Mouse (Mus musculus) adrenal gland, adult 8-10 months (tissue): ENCODE results near the gene Eif1b. TPM values are rescaled to one million over a fixed set of nuclear protein-coding genes. Genes with fewer than 3 reads are reported as not detected.

Experiments
- DNase-seq: peaks from one replicate; pipeline ENCODE4 v3.0.0; 2022
- total RNA-seq, 4 experiments: library from RNA; stranded (reverse); gene quantifications; 2 replicates each; pipeline ENCODE4 v1.2.4; 2022

The Eif1b gene
- total RNA-seq, 4 experiments from 2014 or later: 53.1 to 71.1 (median 66.6) TPM

GRCm38 (mm10) chr9:120521161-120521560 is 29.1 kb downstream of the Eif1b start:
- DNase-seq: no peak

GRCm38 (mm10) chr9:120527270-120527669 is 35.2 kb downstream of the Eif1b start:
- DNase-seq: no peak

DNA sequence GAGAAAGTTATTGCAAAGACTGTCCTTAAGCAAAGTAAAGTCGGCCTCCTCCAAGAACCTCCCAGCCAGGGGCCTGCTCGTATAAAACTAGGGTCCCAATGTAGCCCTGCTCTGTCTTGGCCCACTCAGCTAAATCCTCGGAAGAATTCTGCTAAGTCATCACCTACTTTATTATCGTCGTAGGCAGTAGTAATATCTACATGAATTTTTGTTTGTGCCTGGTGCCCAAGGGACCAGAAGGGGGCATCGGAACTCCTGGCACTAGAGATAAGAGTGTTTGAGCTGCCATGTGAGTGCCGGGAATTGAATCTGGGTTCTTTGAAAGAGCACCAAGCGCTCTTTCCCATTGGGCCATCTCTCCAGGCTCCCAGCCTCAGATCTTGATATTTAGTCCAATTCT is 35.9 kb downstream of the Eif1b start:
- DNase-seq: no peak

DNA sequence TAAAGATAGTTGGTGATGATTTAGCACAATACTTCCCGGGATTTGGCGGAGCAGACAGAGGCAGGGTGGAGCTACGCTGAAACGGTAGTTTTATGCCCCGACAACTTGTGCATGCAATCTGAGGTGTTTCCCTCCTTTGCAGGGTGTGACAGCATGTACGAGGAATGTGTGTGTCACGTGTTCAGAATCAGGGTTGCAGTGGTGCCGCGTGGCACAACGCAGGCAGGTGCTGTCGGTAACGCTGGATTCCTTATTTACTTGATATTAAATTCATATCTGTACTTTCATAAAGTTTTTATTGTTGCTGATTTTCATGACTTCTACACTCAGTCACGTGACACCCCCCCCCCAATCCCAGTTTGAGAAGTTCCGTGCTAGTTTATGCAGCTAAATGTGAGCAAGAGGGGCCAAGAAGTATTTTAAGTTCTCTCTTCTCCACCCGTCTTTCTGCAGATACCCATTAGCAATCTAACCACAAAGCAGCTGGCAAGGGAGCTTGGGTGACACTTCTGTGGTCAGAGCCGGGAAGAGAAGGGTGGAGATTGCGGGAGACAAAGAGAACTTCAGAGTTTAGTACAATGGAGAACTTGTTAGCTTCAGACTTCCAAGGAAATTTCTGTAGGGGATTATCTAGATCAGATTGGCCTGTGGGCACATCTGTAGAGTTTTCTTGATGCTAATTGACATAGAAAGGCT is 36.9 kb downstream of the Eif1b start:
- DNase-seq: no peak

GRCm38 (mm10) chr9:120530471-120530870 is 38.4 kb downstream of the Eif1b start:
- DNase-seq: no peak

- no peak for DNase-seq
Observed at GRCm38 (mm10) chr9:120532062-120532461, 40.0 kb downstream of the Eif1b start.

DNA sequence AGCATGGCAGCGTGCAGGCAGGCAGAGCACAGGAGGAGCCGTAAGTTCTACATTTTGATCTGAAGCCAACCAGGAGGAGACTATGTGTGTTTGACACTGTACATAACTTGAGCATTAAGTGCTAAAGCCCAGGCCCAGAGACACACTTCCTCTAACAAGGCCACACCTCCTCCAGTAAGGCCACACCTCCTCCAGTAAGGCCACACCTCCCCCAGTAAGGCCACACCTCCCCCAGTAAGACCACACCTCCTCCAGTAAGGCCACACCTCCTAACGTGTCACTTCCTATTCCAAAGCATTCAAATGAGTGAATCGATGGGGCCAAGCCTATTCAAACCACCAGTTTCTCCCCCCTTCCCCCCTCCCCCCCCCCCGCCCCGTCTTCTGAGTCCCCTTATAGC is 40.7 kb downstream of the Eif1b start:
- DNase-seq: no peak

- DNase-seq: peak; percentile 69
Observed at GRCm38 (mm10) chr9:120533446-120533950, 41.5 kb downstream of the Eif1b start.

GRCm38 (mm10) chr9:120539662-120540251 is 47.7 kb downstream of the Eif1b start, which contains the start of gene Entpd3:
Gene Entpd3, plus strand, starts transcription at chr9:120539818.
- DNase-seq: no peak

DNA sequence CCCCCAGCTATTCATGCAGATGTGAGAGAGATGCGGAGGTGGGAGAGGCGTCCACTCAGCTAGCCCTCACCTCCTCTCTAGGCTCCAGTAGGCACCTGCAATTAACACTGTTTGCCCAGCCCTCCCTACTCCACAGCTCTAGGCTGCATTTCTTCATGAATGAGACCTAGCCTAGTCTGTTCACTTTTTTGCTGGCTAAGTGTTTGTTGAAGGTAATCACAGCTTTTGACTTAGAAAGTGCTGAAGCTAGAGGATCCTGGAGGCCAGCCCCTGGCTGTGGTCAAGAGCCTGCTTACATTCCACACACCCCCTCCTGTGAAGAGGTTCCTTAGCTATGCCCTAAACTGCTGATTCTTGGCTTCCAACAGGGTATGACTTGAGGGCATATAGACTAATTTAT is 49.4 kb downstream of the Eif1b start:
- DNase-seq: no peak

- no peak for DNase-seq
Observed at GRCm38 (mm10) chr9:120542241-120542640, 50.2 kb downstream of the Eif1b start.

Other genes starting within 250 kb of the Eif1b start
- gene Myrip, start 190.7 kb upstream of the Eif1b start, total RNA-seq: 10 to 100 TPM in 1 of 4 experiments, 1 to 10 TPM in 3; 5.5 to 10.8 (median 7.0) TPM
- gene Entpd3, start 47.6 kb downstream of the Eif1b start, total RNA-seq: 1 to 10 TPM in 2 of 4 experiments, under 1 TPM in 2; 0.15 to 4.7 (median 1.6) TPM
- gene Rpl14, start 79.2 kb downstream of the Eif1b start, total RNA-seq: 100 to 1,000 TPM; 496 to 577 (median 521) TPM